Mouse (Mus musculus) lung, embryonic 16.5 days (tissue): ENCODE results near the gene Prkag1. TPM values are rescaled to one million over a fixed set of nuclear protein-coding genes. Genes with fewer than 3 reads are reported as not detected.
A peak's percentile ranks its signal among the peaks of the same experiment; 100 is the strongest.

Experiments used
- ATAC-seq: fragments of 200-750 bp; cut with Nextera tagmentation; 2 replicates; pipeline ENCODE4 v1.8.0; 2017; ENCODE audit warnings: low read depth, mild to moderate bottlenecking, moderate library complexity
- H3K27ac ChIP-seq: fragments of 300-500 bp; sonication (generic); 2 replicates; pipeline ENCODE4 v1.5.1; 2014; ENCODE audit warnings: mild to moderate bottlenecking, control low read depth, low read length
- H3K27me3 ChIP-seq: fragments of 300-500 bp; sonication (generic); 2 replicates; pipeline ENCODE4 v1.6.1; 2014; ENCODE audit warnings: low read depth, low read length, mixed read lengths; ENCODE audit not compliant: control insufficient read depth, insufficient read depth
- H3K36me3 ChIP-seq: fragments of 300-500 bp; sonication (generic); 2 replicates; pipeline ENCODE4 v1.6.1; 2014; ENCODE audit warnings: low read length; ENCODE audit not compliant: control insufficient read depth, insufficient read depth
- H3K4me1 ChIP-seq: fragments of 300-500 bp; sonication (generic); replicated peaks from 2 replicates; pipeline ENCODE4 v1.6.1; 2014; ENCODE audit warnings: low read length, mixed read lengths; ENCODE audit not compliant: control insufficient read depth, insufficient read depth
- H3K4me2 ChIP-seq: fragments of 300-500 bp; sonication (generic); 2 replicates; pipeline ENCODE4 v1.6.1; 2014; ENCODE audit warnings: low read depth, low read length, control low read depth
- H3K4me3 ChIP-seq: fragments of 300-500 bp; sonication (generic); 2 replicates; pipeline ENCODE4 v1.5.1; 2014; ENCODE audit warnings: mild to moderate bottlenecking, low read length, control low read depth
- H3K9ac ChIP-seq: fragments of 300-500 bp; sonication (generic); 2 replicates; pipeline ENCODE4 v1.6.1; 2014; ENCODE audit warnings: low read length, control low read depth
- H3K9me3 ChIP-seq: fragments of 300-500 bp; sonication (generic); 2 replicates; pipeline ENCODE4 v1.6.1; 2016; ENCODE audit warnings: low read length; ENCODE audit not compliant: control insufficient read depth
- WGBS: fragments of 180-500 bp; shearing (Covaris S2); extraction: QIAGEN DNeasy Blood & Tissue Kit; methylation state at CpG from one replicate; pipeline ENCODE4 v1.1.7; 2014; 5-methylcytosine and 5-hydroxymethylcytosine counted together
- polyA plus RNA-seq: library from polyadenylated mRNA; unstranded; fragments of >200 nt; fragmentation: Nextera tagmentation; extraction: Ambion mirVana; gene quantifications from 2 replicates; pipeline ENCODE4 v1.2.1, GENCODE M21; 2015

Gene Prkag1
- polyA plus RNA-seq, 1 experiment from 2014 or later = 106 TPM

GRCm38 (mm10) chr15:98853161-98853937, 22.0 kb upstream of the Prkag1 start:
- H3K36me3 ChIP-seq = peaks cover 90% of the 10 kb centered on the region
- no peaks in the 10 kb centered on the region for H3K27me3 ChIP-seq
- H3K4me3 ChIP-seq = no peak overlapping the region
- no peaks in the 10 kb centered on the region for H3K4me1 ChIP-seq
- H3K4me2 ChIP-seq = no peak overlapping the region
- H3K9me3 ChIP-seq = no peaks in the 10 kb centered on the region
- ATAC-seq = no peak
- no peak overlapping the region for H3K9ac ChIP-seq
- 90% methylated on average over 28 of the region's 28 CpGs for WGBS
- H3K27ac ChIP-seq = no peak overlapping the region

GRCm38 (mm10) chr15:98852733-98853132, 21.4 kb upstream of the Prkag1 start:
- Histone ChIP-seq H3K27ac (no peak overlapping the region), H3K4me3 (no peak overlapping the region), H3K4me2 (no peak overlapping the region), H3K9me3 (no peaks in the 10 kb centered on the region), H3K9ac (no peak overlapping the region), H3K36me3 (peaks cover 88% of the 10 kb centered on the region), H3K4me1 (no peaks in the 10 kb centered on the region), H3K27me3 (no peaks in the 10 kb centered on the region)
- WGBS = 88% methylated on average over 9 of the region's 9 CpGs
- ATAC-seq = 0 out of 2 replicates have a peak, but pooled peaks have one; percentile 16

DNA sequence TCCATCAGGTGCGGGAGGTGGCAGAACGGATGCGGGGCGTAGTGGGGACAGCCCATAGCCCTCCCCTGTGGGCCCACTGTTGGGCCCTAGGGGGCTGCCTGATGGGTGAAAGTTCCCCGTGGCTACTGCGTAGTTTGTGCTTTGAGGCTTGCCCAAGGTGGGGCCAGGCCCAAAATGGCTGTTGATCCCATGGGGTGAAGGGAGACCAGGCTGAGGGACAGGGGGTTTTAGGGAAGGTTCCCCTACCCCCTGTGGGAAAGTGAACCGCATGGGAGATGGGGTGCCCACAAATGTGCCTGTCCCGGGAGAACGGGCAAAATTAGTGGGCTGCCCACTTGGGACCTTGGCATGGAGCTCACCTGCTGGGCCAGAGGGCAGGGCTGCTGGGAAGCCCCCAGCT, 20.8 kb upstream of the Prkag1 start:
- H3K36me3 ChIP-seq = peaks cover 88% of the 10 kb centered on the region

GRCm38 (mm10) chr15:98851229-98851818, 20.0 kb upstream of the Prkag1 start:
- H3K4me1 ChIP-seq = no peaks in the 10 kb centered on the region
- H3K27me3 ChIP-seq = no peaks in the 10 kb centered on the region
- 85% methylated on average over 21 of the region's 21 CpGs for WGBS
- H3K27ac ChIP-seq = no peak overlapping the region
- ATAC-seq = no peak
- no peak overlapping the region for H3K4me3 ChIP-seq
- H3K9me3 ChIP-seq = no peaks in the 10 kb centered on the region
- H3K4me2 ChIP-seq = no peak overlapping the region
- H3K36me3 ChIP-seq = peaks cover 91% of the 10 kb centered on the region
- H3K9ac ChIP-seq = no peak overlapping the region

More for the DNA sequence above, 20.8 kb upstream of the Prkag1 start:
- H3K27me3 ChIP-seq = no peaks in the 10 kb centered on the region
- H3K9ac ChIP-seq = no peak overlapping the region
- no peak overlapping the region for H3K4me2 ChIP-seq
- ATAC-seq = no peak
- WGBS = 92% methylated on average over 9 of the region's 9 CpGs
- no peaks in the 10 kb centered on the region for H3K9me3 ChIP-seq
- H3K27ac ChIP-seq = no peak overlapping the region
- H3K4me3 ChIP-seq = no peak overlapping the region
- H3K4me1 ChIP-seq = no peaks in the 10 kb centered on the region

DNA sequence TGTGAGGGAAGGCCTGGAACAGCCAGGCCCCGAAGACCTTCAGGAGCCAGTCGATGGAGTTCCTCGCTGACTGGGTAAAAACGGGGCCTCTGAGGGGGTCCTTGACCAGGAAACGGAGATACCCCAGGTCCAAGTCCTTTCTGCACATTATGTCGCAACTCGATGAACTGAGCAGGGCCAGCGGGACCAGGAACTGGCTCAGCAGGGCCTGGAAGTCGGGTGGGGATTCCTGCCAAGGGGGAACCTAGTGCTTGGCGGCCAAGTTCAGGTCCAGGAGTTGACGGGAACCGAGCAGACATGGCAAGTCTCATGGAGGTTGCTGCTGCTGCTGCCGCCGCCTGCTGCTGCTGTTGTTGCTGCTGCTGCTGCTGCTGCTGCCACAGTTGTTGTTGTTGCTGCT, 19.3 kb upstream of the Prkag1 start:
- Histone ChIP-seq H3K9ac (no peak overlapping the region), H3K4me1 (no peaks in the 10 kb centered on the region), H3K4me2 (no peak overlapping the region), H3K9me3 (no peaks in the 10 kb centered on the region), H3K36me3 (peaks cover 92% of the 10 kb centered on the region), H3K4me3 (no peak overlapping the region), H3K27ac (no peak overlapping the region), H3K27me3 (no peaks in the 10 kb centered on the region)
- WGBS = 89% methylated on average over 14 of the region's 14 CpGs
- ATAC-seq = no peak

DNA sequence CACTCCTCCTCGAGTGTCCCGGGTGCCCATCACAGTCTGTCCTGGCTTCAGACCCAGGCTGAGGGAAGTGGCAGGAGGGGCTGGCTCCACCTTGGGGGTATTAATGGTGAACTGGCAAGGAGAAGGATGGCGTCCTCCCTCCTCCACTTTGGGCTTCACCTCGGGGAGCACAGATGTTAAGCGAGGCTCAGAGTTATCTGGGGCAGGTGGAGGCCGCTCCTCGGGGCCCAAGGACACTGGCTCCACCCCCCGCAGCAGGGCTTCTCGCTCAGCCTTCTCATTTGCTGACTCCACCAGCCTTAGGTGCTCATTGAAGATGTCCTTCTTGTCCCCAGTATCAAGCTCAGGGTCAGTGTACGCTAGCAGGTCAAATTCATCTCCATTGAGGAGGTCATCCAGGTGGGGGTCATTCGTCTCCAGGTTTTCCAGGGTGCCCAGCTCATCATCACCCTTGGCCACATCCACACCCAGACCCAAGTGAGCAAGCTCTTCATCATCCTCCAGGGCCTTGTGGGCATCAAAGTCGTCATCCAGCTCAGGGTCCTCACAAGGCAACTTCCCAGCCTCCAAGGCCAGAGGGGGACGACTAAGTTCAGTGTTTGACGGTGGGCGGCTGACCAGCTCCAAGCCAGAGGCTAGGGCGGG, 18.8 kb upstream of the Prkag1 start:
- Histone ChIP-seq H3K9me3 (no peaks in the 10 kb centered on the region), H3K9ac (no peak overlapping the region), H3K4me2 (no peak overlapping the region), H3K4me3 (no peak overlapping the region), H3K27ac (no peak overlapping the region), H3K4me1 (no peaks in the 10 kb centered on the region), H3K36me3 (peaks cover 93% of the 10 kb centered on the region), H3K27me3 (no peaks in the 10 kb centered on the region)
- 86% methylated on average over 16 of the region's 16 CpGs for WGBS
- ATAC-seq = no peak

GRCm38 (mm10) chr15:98849165-98849564, 17.8 kb upstream of the Prkag1 start:
- WGBS = 93% methylated on average over 11 of the region's 11 CpGs
- H3K4me1 ChIP-seq = no peaks in the 10 kb centered on the region

GRCm38 (mm10) chr15:98846140-98846539, 14.8 kb upstream of the Prkag1 start:
- no peak overlapping the region for H3K4me2 ChIP-seq
- H3K27ac ChIP-seq = no peak overlapping the region
- no peak overlapping the region for H3K9ac ChIP-seq
- no peak for ATAC-seq
- no peaks in the 10 kb centered on the region for H3K4me1 ChIP-seq
- peaks cover 87% of the 10 kb centered on the region for H3K36me3 ChIP-seq
- H3K9me3 ChIP-seq = no peaks in the 10 kb centered on the region
- 82% methylated on average over 8 of the region's 8 CpGs for WGBS
- no peaks in the 10 kb centered on the region for H3K27me3 ChIP-seq
- H3K4me3 ChIP-seq = no peak overlapping the region

More at GRCm38 (mm10) chr15:98849165-98849564, 17.8 kb upstream of the Prkag1 start:
- Histone ChIP-seq H3K4me2 (no peak overlapping the region), H3K9me3 (no peaks in the 10 kb centered on the region), H3K27me3 (no peaks in the 10 kb centered on the region), H3K27ac (no peak overlapping the region), H3K36me3 (peaks cover 93% of the 10 kb centered on the region), H3K4me3 (no peak overlapping the region), H3K9ac (no peak overlapping the region)
- no peak for ATAC-seq

- H3K27ac ChIP-seq = no peak overlapping the region
- 97% methylated on average over 2 of the region's 2 CpGs for WGBS
- H3K9ac ChIP-seq = no peak overlapping the region
- H3K9me3 ChIP-seq = no peaks in the 10 kb centered on the region
- ATAC-seq = no peak
- H3K4me3 ChIP-seq = no peak overlapping the region
- H3K36me3 ChIP-seq = peaks cover 88% of the 10 kb centered on the region
- H3K27me3 ChIP-seq = no peaks in the 10 kb centered on the region
- no peaks in the 10 kb centered on the region for H3K4me1 ChIP-seq
- H3K4me2 ChIP-seq = no peak overlapping the region
These were observed 13.8 kb upstream of the Prkag1 start for GRCm38 (mm10) chr15:98845149-98845548.
